Mouse (Mus musculus): ENCODE data around the gene Hrc. TPM values are rescaled to one million over a fixed set of nuclear protein-coding genes. Genes with fewer than 3 reads are reported as not detected.
"Not testable (repeated sequence)": the region's sequence is repeated elsewhere in the genome, so short reads cannot be mapped to it uniquely, and the experiment has no call there.

Gene Hrc
- polyA plus RNA-seq, 1 experiment from 2014 or later, result 28.3 TPM

GRCm38 (mm10) chr7:45356087-45356486 lies 21.0 kb downstream of the Hrc start:
- Histone ChIP-seq H3K9me3 (ENCODE audit: control insufficient read depth, low read length) (no peaks in the 10 kb centered on the region), H3K27me3 (ENCODE audit: control insufficient read depth, insufficient read depth, low read length) (peaks cover 32% of the 10 kb centered on the region), H3K4me2 (ENCODE audit: low read length) (no peak overlapping the region), H3K36me3 (ENCODE audit: control insufficient read depth, insufficient read depth, low read length) (no peaks in the 10 kb centered on the region), H3K4me3 (ENCODE audit: control insufficient read depth in 1 of 2, insufficient read depth in 1 of 2, low read depth in 1 of 2, low read length in 2 of 2) (no peak overlapping the region), H3K4me1 (ENCODE audit: control insufficient read depth in 2 of 2, insufficient read depth in 2 of 2, low read length in 2 of 2) (no peaks in the 10 kb centered on the region), H3K27ac (replicated peaks in 1 of 2; ENCODE audit: control insufficient read depth in 1 of 2, insufficient read depth in 1 of 2, low read depth in 2 of 2, low read length in 2 of 2) (no peak overlapping the region), H3K9ac (ENCODE audit: low read length) (no peak overlapping the region)
- no peak for ATAC-seq (ENCODE audit: insufficient number of reproducible peaks, insufficient read depth, low FRiP score, low read depth)
- WGBS, result 29% methylated on average over 13 of the region's 13 CpGs

- H3K36me3 ChIP-seq (ENCODE audit: control insufficient read depth, insufficient read depth, low read length); H3K9ac ChIP-seq (ENCODE audit: low read length); H3K27ac ChIP-seq (replicated peaks in 1 of 2; ENCODE audit: control insufficient read depth in 1 of 2, insufficient read depth in 1 of 2, low read depth in 2 of 2, low read length in 2 of 2); H3K4me3 ChIP-seq (ENCODE audit: control insufficient read depth in 1 of 2, insufficient read depth in 1 of 2, low read depth in 1 of 2, low read length in 2 of 2); ATAC-seq (ENCODE audit: insufficient number of reproducible peaks, insufficient read depth, low FRiP score, low read depth); H3K4me2 ChIP-seq (ENCODE audit: low read length); H3K9me3 ChIP-seq (ENCODE audit: control insufficient read depth, low read length); H3K4me1 ChIP-seq (ENCODE audit: control insufficient read depth in 2 of 2, insufficient read depth in 2 of 2, low read length in 2 of 2): not testable (repeated sequence)
- WGBS, result 32% methylated on average over 10 of the region's 11 CpGs
- peaks cover 58% of the 10 kb centered on the region for H3K27me3 ChIP-seq (ENCODE audit: control insufficient read depth, insufficient read depth, low read length)
Measured at GRCm38 (mm10) chr7:45359081-45359480, 24.0 kb downstream of the Hrc start.

GRCm38 (mm10) chr7:45360404-45361125 lies 25.5 kb downstream of the Hrc start:
- Histone ChIP-seq H3K27ac (replicated peaks in 1 of 2; ENCODE audit: control insufficient read depth in 1 of 2, insufficient read depth in 1 of 2, low read depth in 2 of 2, low read length in 2 of 2) (no peak overlapping the region), H3K4me1 (ENCODE audit: control insufficient read depth in 2 of 2, insufficient read depth in 2 of 2, low read length in 2 of 2) (peaks cover 2 to 8% of the 10 kb centered on the region in 2 experiments; a peak in 3 of 4 replicates), H3K9me3 (ENCODE audit: control insufficient read depth, low read length) (no peaks in the 10 kb centered on the region), H3K4me2 (ENCODE audit: low read length) (no peak overlapping the region), H3K9ac (ENCODE audit: low read length) (no peak overlapping the region), H3K36me3 (ENCODE audit: control insufficient read depth, insufficient read depth, low read length) (no peaks in the 10 kb centered on the region), H3K4me3 (ENCODE audit: control insufficient read depth in 1 of 2, insufficient read depth in 1 of 2, low read depth in 1 of 2, low read length in 2 of 2) (no peak overlapping the region), H3K27me3 (ENCODE audit: control insufficient read depth, insufficient read depth, low read length) (peaks cover 68% of the 10 kb centered on the region)
- 34% methylated on average over 18 of the region's 18 CpGs for WGBS
- no peak for ATAC-seq (ENCODE audit: insufficient number of reproducible peaks, insufficient read depth, low FRiP score, low read depth)

GRCm38 (mm10) chr7:45361243-45361804 lies 26.2 kb downstream of the Hrc start:
- Histone ChIP-seq H3K27me3 (ENCODE audit: control insufficient read depth, insufficient read depth, low read length) (peaks cover 76% of the 10 kb centered on the region), H3K4me2 (ENCODE audit: low read length) (peak overlapping the region; percentile 71), H3K9ac (ENCODE audit: low read length) (peak overlapping the region; percentile 52; the same call in 1 of the 2 replicates), H3K4me3 (ENCODE audit: control insufficient read depth in 1 of 2, insufficient read depth in 1 of 2, low read depth in 1 of 2, low read length in 2 of 2) (peak overlapping the region; percentile 35 to 37), H3K36me3 (ENCODE audit: control insufficient read depth, insufficient read depth, low read length) (no peaks in the 10 kb centered on the region), H3K9me3 (ENCODE audit: control insufficient read depth, low read length) (no peaks in the 10 kb centered on the region), H3K4me1 (ENCODE audit: control insufficient read depth in 2 of 2, insufficient read depth in 2 of 2, low read length in 2 of 2) (peaks cover 2 to 14% of the 10 kb centered on the region in 2 experiments; a peak in 3 of 4 replicates), H3K27ac (replicated peaks in 1 of 2; ENCODE audit: control insufficient read depth in 1 of 2, insufficient read depth in 1 of 2, low read depth in 2 of 2, low read length in 2 of 2) (no peak overlapping the region)
- WGBS, result under 1% methylated on average over 43 of the region's 43 CpGs
- ATAC-seq (ENCODE audit: insufficient number of reproducible peaks, insufficient read depth, low FRiP score, low read depth), result peak; percentile 64

GRCm38 (mm10) chr7:45362801-45363200 lies 27.7 kb downstream of the Hrc start:
- no peak for ATAC-seq (ENCODE audit: insufficient number of reproducible peaks, insufficient read depth, low FRiP score, low read depth)
- no peaks in the 10 kb centered on the region for H3K36me3 ChIP-seq (ENCODE audit: control insufficient read depth, insufficient read depth, low read length)
- no peak overlapping the region for H3K27ac ChIP-seq (replicated peaks in 1 of 2; ENCODE audit: control insufficient read depth in 1 of 2, insufficient read depth in 1 of 2, low read depth in 2 of 2, low read length in 2 of 2)
- H3K27me3 ChIP-seq (ENCODE audit: control insufficient read depth, insufficient read depth, low read length), result peaks cover 70% of the 10 kb centered on the region
- H3K9me3 ChIP-seq (ENCODE audit: control insufficient read depth, low read length), result no peaks in the 10 kb centered on the region
- peaks cover 7 to 19% of the 10 kb centered on the region in 2 experiments for H3K4me1 ChIP-seq (ENCODE audit: control insufficient read depth in 2 of 2, insufficient read depth in 2 of 2, low read length in 2 of 2)
- no peak overlapping the region for H3K4me3 ChIP-seq (ENCODE audit: control insufficient read depth in 1 of 2, insufficient read depth in 1 of 2, low read depth in 1 of 2, low read length in 2 of 2)
- WGBS, result 8% methylated on average over 13 of the region's 13 CpGs
- H3K9ac ChIP-seq (ENCODE audit: low read length), result no peak overlapping the region
- no peak overlapping the region for H3K4me2 ChIP-seq (ENCODE audit: low read length)

- ATAC-seq (ENCODE audit: insufficient number of reproducible peaks, insufficient read depth, low FRiP score, low read depth), result no peak
- Histone ChIP-seq H3K36me3 (ENCODE audit: control insufficient read depth, insufficient read depth, low read length) (no peaks in the 10 kb centered on the region), H3K4me1 (ENCODE audit: control insufficient read depth in 2 of 2, insufficient read depth in 2 of 2, low read length in 2 of 2) (peaks cover 9 to 21% of the 10 kb centered on the region in 2 experiments), H3K27ac (replicated peaks in 1 of 2; ENCODE audit: control insufficient read depth in 1 of 2, insufficient read depth in 1 of 2, low read depth in 2 of 2, low read length in 2 of 2) (no peak overlapping the region), H3K4me2 (ENCODE audit: low read length) (no peak overlapping the region), H3K4me3 (ENCODE audit: control insufficient read depth in 1 of 2, insufficient read depth in 1 of 2, low read depth in 1 of 2, low read length in 2 of 2) (no peak overlapping the region), H3K27me3 (ENCODE audit: control insufficient read depth, insufficient read depth, low read length) (peaks cover 81% of the 10 kb centered on the region), H3K9ac (ENCODE audit: low read length) (no peak overlapping the region), H3K9me3 (ENCODE audit: control insufficient read depth, low read length) (no peaks in the 10 kb centered on the region)
- WGBS, result 55% methylated on average over 2 of the region's 2 CpGs
Measured at GRCm38 (mm10) chr7:45363983-45364382, 28.9 kb downstream of the Hrc start.

- no peak for ATAC-seq (ENCODE audit: insufficient number of reproducible peaks, insufficient read depth, low FRiP score, low read depth)
- WGBS, result 4% methylated on average over 33 of the region's 35 CpGs
- peak overlapping the region; percentile 69 for H3K9ac ChIP-seq (ENCODE audit: low read length)
- no peak overlapping the region for H3K27ac ChIP-seq (replicated peaks in 1 of 2; ENCODE audit: control insufficient read depth in 1 of 2, insufficient read depth in 1 of 2, low read depth in 2 of 2, low read length in 2 of 2)
- H3K9me3 ChIP-seq (ENCODE audit: control insufficient read depth, low read length), result no peaks in the 10 kb centered on the region
- H3K4me1 ChIP-seq (ENCODE audit: control insufficient read depth in 2 of 2, insufficient read depth in 2 of 2, low read length in 2 of 2), result peaks cover 12 to 36% of the 10 kb centered on the region in 2 experiments
- no peaks in the 10 kb centered on the region for H3K36me3 ChIP-seq (ENCODE audit: control insufficient read depth, insufficient read depth, low read length)
- H3K27me3 ChIP-seq (ENCODE audit: control insufficient read depth, insufficient read depth, low read length), result peaks cover 73% of the 10 kb centered on the region
- H3K4me3 ChIP-seq (ENCODE audit: control insufficient read depth in 1 of 2, insufficient read depth in 1 of 2, low read depth in 1 of 2, low read length in 2 of 2), result peak overlapping the region; percentile 42 to 62
- peak overlapping the region; percentile 99 for H3K4me2 ChIP-seq (ENCODE audit: low read length)
Measured at GRCm38 (mm10) chr7:45365742-45366651, 30.9 kb downstream of the Hrc start.
